ENCODE assay signal across 18 mouse cellular contexts in the genomic region with DNA sequence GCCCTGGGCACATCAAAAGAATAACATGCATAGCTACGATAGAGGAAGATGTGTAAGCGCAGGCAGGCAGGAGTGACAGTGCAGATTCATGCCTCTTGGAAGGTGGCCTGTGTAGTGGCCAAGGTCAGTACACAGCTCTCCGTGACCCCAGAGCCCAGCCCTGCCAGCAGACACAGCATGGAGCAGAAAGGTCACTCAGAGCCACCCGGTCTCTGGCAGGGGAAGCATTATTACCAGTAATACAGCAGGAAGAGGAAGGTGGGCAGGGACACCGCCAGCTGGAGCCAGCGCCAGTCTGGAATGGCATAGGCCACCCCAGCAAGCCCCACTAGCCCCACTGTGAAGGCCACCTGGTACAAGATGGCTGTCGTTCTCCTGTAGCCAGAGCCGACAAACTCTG. TPM values are rescaled to one million over a fixed set of nuclear protein-coding genes. Genes with fewer than 3 reads are reported as not detected.
DNase-seq lines count a peak whose midpoint lies in the region; ATAC-seq and TF ChIP-seq lines count a peak whose summit lies in the region.
"Had no signal": no experiment of that assay in that cellular context is flagged by ENCODE, and none has a peak within 500 bp of the region (broad histone marks: within the 10 kb centered on the region; RNA-seq: fewer than 3 reads in every experiment).

No protein-coding gene starts in this region.

- H3K27ac ChIP-seq in kidney, embryonic 16.5 days (ENCODE audit: low read length), result no peak overlapping the region
- peak overlapping the region; percentile 12; the same call in 1 of the 2 replicates for H3K27ac ChIP-seq in cerebellum, adult 2 months (ENCODE audit: insufficient read depth, low read length)
- H3K27ac ChIP-seq: forebrain, embryonic 10.5 days; heart, embryonic 15.5 days; hindbrain, postnatal 0 days; kidney, postnatal 0 days; liver, embryonic 15.5 days had no signal

- H3K4me1 ChIP-seq in kidney, embryonic 16.5 days (ENCODE audit: insufficient read depth, low read length), result peaks cover 9% of the 10 kb centered on the region; the same call in 1 of the 2 replicates
- H3K4me1 ChIP-seq in cerebellum, adult 2 months (ENCODE audit: control insufficient read depth, insufficient read depth, low read length), result peaks cover 15% of the 10 kb centered on the region
- H3K4me1 ChIP-seq: forebrain, embryonic 10.5 days had no signal

- no peaks in the 10 kb centered on the region for H3K27me3 ChIP-seq in kidney, embryonic 16.5 days (ENCODE audit: insufficient read depth, low read length)
- no peaks in the 10 kb centered on the region for H3K27me3 ChIP-seq in cerebellum, adult 2 months (ENCODE audit: control insufficient read depth, insufficient read depth, low read length)

- no peak for ATAC-seq in kidney, embryonic 16.5 days (ENCODE audit: low FRiP score, low TSS enrichment)
- ATAC-seq: hindbrain, postnatal 0 days had no signal

- no peak overlapping the region for H3K4me2 ChIP-seq in kidney, embryonic 16.5 days (replicated peaks; ENCODE audit: low read depth, low read length)
- H3K4me2 ChIP-seq: heart, embryonic 15.5 days; liver, embryonic 15.5 days had no signal

- TF ChIP-seq POLR2A in cerebellum, adult 2 months (IDR thresholded peaks at IDR 0.05; ENCODE audit: borderline replicate concordance, insufficient read depth, low read length), result no peak

- no peak overlapping the region for H3K4me3 ChIP-seq in kidney, embryonic 16.5 days (ENCODE audit: low read length)
- no peak overlapping the region for H3K4me3 ChIP-seq in cerebellum, adult 2 months (replicated peaks; ENCODE audit: insufficient read depth, low read depth, low read length)
- H3K4me3 ChIP-seq: forebrain, embryonic 10.5 days; heart, embryonic 15.5 days; liver, embryonic 15.5 days had no signal

- DNase-seq in kidney, adult 11 months, result peak; percentile 37
- peak; percentile 70 for DNase-seq in adrenal gland, adult 2 months
- peak; percentile 64 for DNase-seq in adrenal gland, postnatal 14 days
- peak; percentile 64 to 78 for DNase-seq in cerebellum, adult 2 months
- DNase-seq in layer of hippocampus, adult 11-12 months (ENCODE audit: low spot score), result no peak
- no peak for DNase-seq in right cerebral cortex, postnatal 14 days
- DNase-seq in adipocyte (ENCODE audit: low spot score), result no peak
- DNase-seq: gastrocnemius, postnatal 14 days; layer of hippocampus, postnatal 36 days; thymus, adult 2 months had no signal

- no peak overlapping the region for H3K9ac ChIP-seq in kidney, embryonic 16.5 days (replicated peaks; ENCODE audit: low read length)
- H3K9ac ChIP-seq: heart, embryonic 15.5 days; liver, embryonic 15.5 days had no signal

- 63% methylated on average over 8 of the region's 8 CpGs for WGBS in kidney, embryonic 16.5 days
- 16% methylated on average over 8 of the region's 8 CpGs for WGBS in cerebellum, adult 2 months

- no peaks in the 10 kb centered on the region for H3K9me3 ChIP-seq in kidney, embryonic 16.5 days (ENCODE audit: low read length)
- H3K9me3 ChIP-seq: forebrain, embryonic 10.5 days; heart, embryonic 15.5 days; liver, embryonic 15.5 days had no signal

- TF ChIP-seq CTCF in cerebellum, adult 2 months (IDR thresholded peaks at IDR 0.05; ENCODE audit: borderline replicate concordance, insufficient read depth, low read depth, low read length), result no peak

- H3K36me3 ChIP-seq in kidney, embryonic 16.5 days (ENCODE audit: insufficient read depth, low read length), result no peaks in the 10 kb centered on the region
- H3K36me3 ChIP-seq: forebrain, embryonic 10.5 days; heart, embryonic 15.5 days; liver, embryonic 15.5 days had no signal

RNA-seq across cellular contexts. Expression of a gene that starts 11.5 kb away (rescaled TPM):
- 18.2 and 21.0 TPM in 2 replicates for polyA plus RNA-seq in kidney, embryonic 16.5 days (2015; fragmentation: Nextera tagmentation; extraction: Ambion mirVana)
- total RNA-seq in adrenal gland, adult 2 months (2021), result 1 to 10 TPM in 1 of 2 experiments, not detected in 1; 1.7 TPM
- 0.11 and 0.29 TPM in 2 replicates for polyA plus RNA-seq in adrenal gland, adult 2 months (2012; rRNA removed)
- 1.2 and 18.3 TPM in 2 replicates for total RNA-seq in adrenal gland, postnatal 14 days (2021)
- 0.19 and 0.46 TPM in 2 replicates for polyA plus RNA-seq in cerebellum, adult 2 months (2012; rRNA removed)
- total RNA-seq: gastrocnemius, postnatal 14 days; layer of hippocampus, postnatal 36 days had no signal
- polyA plus RNA-seq: forebrain, embryonic 10.5 days; limb, embryonic 11.5 days; neural tube, embryonic 14.5 days had no signal

Comparison
In these comparisons a context has a peak if more than half of its experiments do, and no peak if none do; other contexts are left out.
1. DNase-seq: peak in kidney, adult 11 months (single experiment), adrenal gland, adult 2 months (single experiment), adrenal gland, postnatal 14 days (single experiment) and cerebellum, adult 2 months (2 of 2); none in layer of hippocampus, adult 11-12 months (single experiment), right cerebral cortex, postnatal 14 days (single experiment) and adipocyte (single experiment).
2. RNA of a gene that starts 11.5 kb away (polyA plus RNA-seq): 18.2 to 21.0 TPM in kidney, embryonic 16.5 days; 0.19 to 0.46 TPM in cerebellum, adult 2 months and 0.11 to 0.29 TPM in adrenal gland, adult 2 months; every median in the first group is over 10 times any median in the second.